Mouse (Mus musculus): ENCODE measurements around the gene Syngr1.

The Syngr1 gene

DNA sequence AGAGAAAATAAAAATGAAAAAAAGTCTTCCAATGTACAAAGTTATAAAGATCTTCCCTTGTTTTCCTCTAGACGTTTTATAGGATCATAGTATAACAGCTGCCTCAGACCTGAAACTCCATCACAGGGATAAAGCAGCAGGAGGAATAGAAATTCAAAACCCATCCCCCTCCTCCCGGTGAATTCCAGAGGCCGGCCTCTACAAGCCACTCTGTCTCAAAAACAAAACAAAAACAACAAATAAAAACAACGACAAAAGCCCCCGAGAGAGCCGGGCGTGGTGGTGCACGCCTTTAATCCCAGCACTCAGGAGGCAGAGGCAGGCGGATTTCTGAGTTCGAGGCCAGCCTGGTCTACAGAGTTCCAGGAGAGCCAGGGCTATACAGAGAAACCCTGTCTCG lies 979 bp upstream of the Syngr1 start:
- DNase-seq (ENCODE audit: low read depth, low spot score): no peak

DNA sequence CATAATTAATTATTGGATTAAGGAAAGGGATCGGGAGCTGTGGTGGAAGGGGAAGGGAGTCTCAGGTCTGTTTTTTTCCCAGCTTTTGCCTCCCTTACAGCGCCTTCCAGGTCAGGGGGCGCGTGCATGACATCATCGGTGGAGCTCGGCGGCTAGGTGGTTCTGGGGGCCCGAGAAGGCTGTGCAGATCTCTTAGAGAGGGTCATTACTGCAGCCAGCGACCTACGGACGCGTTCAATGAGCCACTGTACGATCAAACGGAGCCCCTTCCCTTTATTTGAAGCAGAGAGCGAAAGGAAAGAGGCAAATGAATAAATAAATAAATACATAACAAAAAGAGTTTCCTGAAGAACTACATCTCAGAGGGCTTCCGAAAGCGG lies 403 bp upstream of the Syngr1 start:
- no peak for DNase-seq (ENCODE audit: low read depth, low spot score)

DNA sequence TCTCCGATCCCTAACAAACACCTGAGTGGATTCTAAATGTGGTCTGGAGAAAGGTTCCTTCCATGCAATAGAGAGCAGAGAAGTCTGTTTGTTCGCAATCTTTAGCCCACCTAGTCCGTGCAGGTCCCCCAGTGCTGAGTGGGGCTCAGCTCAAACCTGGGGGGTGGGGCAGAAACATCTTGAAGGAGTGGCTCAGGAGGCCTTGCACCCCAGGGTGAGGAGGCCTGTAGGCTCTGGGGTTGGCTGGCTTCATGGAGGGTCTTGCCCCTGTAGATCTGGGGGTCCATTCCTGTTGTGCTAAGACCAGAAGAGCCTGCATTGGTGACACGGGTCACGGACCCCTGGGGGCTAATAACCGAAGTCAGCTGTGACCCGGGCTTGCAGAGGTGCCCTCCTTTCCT lies 907 bp downstream of the Syngr1 start:
- DNase-seq (ENCODE audit: low read depth, low spot score): no peak

DNA sequence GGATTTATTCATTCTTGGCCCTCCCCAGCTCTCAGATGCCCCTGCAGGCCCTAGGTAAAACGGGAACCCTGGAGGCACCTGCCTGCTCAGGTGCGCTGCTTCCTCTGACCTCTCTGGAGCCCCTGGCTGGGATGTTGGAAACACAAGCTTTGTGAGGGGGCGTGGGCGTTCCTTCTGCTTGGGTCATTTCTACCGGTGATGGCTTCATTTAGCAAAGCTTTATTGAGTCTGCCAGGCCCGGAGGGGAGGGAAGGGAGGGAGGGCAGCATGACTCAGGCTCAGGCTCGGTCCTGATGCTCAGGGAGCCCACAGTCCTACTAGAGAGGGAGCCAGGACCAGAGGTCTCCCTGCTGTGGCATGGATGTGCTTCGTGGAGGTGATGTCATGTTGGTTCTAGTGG lies 1.5 kb downstream of the Syngr1 start:
- no peak for DNase-seq (ENCODE audit: low read depth, low spot score)

DNA sequence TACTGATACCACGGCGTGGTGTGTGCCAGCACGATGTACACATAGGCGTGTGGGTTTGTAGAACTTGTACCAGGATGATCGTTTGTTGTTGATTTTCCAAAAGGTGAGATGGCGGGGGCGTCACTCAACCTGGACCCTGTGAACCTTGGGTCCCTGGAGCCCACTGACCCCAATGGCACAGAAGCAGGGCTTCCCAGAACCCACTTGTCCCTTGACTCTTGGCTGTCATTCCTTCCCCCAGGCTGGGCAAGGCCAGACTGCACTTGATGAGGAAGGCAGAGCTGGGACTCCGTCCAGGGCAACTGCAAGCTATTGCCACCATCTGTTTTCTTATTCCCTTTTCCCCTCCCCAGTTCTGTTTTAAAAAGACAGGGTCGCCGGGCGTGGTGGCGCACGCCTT lies 3.1 kb downstream of the Syngr1 start:
- no peak for DNase-seq (ENCODE audit: low read depth, low spot score)

DNA sequence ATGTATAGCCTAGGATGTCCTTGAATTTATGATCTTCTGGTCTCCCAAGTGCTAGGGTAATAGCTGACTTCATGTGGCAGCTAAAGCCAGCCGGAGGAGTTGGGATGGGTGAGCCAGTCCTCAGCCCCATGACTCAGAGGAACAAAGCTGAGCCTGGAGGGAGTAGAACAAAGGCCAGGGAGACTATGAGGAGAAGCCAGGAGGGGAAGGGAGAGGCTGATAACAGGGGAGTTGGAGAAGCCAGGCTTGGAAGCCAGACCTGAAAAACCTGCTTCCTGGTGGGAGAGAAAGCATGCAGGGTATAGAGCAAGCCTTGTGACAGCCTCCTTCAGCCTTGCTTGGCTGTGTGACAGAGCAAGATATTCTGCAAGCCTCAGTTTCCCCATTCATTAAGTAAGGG lies 4.5 kb downstream of the Syngr1 start:
- no peak for DNase-seq (ENCODE audit: low read depth, low spot score)

DNA sequence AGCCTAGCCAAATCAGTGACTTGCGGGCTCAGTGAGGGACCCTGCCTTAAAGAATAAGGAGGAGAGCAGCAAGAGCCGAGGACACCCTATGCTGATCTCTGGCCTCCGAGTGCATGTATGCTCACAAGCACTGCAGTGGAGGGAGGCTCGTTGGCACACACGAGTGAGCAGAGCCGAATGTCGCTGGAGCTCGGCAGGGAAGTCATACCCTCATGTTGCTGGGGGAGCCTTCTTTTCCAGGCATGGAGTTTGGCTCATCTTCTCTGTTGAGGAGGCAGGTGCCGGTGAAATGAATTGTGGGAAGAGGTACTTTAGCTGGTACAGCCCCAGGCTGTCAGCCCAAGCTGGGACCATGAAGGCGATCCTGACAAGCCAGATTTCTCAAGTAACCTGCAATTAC lies 5.3 kb downstream of the Syngr1 start:
- no peak for DNase-seq (ENCODE audit: low read depth, low spot score)

DNA sequence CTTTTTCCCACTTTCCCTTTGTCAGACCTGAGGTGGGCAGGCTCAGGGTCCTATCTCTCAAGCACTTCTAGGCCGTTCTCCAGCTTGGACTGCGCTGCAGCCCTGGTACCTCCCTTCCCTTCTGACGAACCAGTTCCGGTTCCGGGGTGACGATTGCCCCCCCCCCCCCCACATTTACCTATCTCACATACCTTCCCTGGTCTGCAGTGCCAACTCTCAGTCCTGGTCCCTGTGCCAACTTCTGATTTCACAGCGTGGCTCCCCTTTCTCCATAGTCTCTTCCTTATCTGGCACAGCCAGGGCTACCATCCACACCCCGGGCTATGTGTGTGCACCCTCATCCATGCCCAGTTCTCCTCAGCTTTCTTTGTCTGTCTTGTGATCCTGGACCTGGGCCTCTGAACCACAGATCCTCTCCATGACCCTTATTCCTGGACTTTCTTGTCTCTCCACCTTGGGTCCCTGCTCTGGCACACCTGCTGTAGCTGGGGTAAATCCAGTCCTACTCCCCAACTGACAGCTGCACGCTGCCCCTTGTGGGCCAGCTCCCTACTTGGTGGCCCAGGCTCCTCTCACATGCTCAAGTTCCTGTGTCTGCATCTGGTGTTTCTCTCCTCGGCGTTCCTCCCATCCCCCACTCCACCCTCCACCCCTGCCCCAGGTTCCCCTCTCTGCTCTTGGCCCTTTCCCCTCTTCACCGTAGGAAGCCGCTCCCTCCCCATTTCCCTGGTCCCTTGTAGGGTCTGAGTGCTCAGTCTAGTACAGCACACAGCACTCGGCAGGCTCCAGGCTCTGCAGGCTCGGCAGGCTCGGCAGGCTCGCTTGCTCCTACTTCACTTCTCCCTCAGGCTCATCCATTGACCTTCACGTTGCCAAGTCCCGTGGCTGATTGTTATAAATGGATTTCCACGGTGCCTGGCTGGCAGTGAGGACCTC lies 6.1 kb downstream of the Syngr1 start:
- no peak for DNase-seq (ENCODE audit: low read depth, low spot score)

DNA sequence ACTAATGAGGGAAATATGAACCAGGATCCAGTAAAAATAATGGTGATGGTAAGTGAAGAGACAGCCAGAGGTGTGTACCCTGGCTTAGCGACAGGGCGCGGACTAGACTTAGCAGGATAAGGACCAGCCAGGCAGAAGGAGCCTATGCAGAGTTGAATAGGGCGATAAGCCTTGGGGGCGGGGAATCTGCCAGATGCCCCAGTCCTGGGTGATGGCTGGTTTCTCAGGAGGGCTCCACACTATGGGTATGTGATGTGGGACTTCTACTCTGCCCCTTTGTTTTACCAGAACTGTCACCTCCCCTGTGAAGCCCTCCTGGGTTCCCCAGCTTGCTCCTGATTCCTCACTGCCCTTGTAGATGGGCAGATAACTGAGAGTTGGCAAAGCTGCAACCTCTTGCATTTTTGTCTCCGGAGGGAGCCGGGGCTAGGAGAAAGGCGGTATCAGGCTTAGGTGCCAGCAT lies 6.9 kb downstream of the Syngr1 start:
- no peak for DNase-seq (ENCODE audit: low read depth, low spot score)

DNA sequence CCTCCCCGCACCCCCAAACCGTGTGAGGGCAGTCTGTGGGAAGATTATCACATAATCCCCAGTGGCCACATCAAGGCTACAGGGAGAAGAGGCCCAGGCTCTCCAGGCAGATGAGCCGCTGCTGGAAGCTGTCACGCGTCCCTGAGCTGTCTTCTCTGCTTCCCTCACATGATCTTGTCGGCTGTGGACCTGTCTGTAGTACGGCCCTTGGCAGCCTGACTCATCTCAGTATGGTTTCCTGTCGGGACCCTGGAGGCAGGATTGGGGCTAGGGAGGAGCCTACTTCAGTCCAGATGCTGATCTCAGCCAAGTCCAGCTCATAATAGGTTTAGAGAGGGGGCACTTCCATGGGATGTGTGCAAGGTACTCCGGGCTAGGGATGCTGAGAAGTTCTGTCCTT lies 7.7 kb downstream of the Syngr1 start:
- DNase-seq (ENCODE audit: low read depth, low spot score): no peak

DNA sequence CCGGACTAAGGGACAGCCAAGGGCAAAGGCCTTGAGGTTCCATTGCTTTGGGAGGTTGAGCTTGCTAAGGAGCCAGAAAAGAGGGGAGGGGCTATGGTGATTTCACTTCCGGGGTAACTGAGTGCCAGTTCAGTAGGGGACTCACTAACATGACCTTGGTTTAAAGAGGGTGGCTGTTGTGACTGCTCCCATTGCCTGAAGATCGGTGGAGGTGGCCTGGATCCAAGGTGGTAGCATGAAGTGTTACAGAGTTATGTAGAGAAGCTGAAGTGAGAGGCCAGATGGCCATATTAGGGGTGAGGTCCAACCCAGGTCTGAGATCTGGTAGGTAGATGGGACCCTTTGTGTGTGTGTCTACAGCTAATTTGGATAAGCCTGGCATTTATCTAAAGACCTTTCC lies 8.3 kb downstream of the Syngr1 start:
- no peak for DNase-seq (ENCODE audit: low read depth, low spot score)

DNA sequence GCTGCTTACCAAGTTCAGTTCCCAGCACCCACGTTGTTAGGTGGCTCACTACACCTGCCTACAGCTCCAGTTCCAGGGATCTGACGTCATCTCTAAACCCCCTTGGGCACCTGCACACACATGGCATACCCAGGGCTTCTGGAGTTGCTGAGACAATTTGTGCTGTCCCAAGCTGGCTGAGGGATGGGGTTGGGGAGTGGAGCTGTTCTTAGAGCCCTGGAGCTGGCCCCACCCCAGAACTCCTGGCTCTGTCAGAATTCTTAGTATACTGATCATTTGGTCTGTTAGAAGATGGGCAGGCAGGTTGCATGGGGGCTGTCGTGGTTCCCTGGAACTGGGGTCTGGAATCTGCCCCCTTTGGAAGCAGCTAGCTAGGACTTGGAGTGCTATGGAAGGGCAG lies 9.1 kb downstream of the Syngr1 start:
- no peak for DNase-seq (ENCODE audit: low read depth, low spot score)

DNA sequence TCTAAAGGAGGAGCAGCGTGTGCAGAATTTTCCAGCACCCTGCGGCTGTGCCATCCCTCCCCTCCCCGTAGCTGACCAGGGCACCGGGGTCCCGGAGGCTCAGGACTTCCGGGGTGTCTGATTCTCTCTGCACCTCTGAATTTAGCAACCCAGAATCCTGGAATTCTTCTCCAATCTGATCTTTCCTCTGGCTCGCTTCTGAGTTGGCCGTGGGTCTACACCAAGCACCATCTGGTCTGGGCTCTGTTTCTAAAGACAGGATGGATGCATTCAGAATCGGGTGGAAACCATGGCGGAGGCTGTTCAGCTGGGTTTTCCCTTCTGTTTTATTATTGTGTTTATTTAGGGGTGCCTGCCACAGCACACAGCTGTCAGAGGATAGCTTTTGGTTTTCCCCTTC lies 9.7 kb downstream of the Syngr1 start:
- no peak for DNase-seq (ENCODE audit: low read depth, low spot score)

DNA sequence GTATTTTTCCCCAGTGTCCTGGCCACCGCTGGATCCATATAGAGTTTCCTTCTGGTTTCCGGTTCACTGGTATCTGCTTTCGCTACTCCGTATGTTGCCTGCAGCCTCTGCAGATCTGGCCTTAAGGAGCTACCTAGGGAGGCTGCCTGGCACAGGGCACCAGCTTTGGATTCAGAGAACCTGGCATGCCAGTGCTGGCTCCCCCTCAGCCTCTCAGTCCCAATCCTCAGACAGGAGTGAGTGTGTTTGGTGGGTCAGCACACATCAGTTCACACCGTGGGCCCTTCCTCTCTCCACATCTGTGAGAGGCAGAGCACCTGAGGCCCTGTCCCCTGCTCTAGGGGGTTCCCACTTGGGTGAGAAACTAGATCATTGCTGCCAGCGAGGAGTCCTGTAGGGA lies 10.4 kb downstream of the Syngr1 start:
- no peak for DNase-seq (ENCODE audit: low read depth, low spot score)

DNA sequence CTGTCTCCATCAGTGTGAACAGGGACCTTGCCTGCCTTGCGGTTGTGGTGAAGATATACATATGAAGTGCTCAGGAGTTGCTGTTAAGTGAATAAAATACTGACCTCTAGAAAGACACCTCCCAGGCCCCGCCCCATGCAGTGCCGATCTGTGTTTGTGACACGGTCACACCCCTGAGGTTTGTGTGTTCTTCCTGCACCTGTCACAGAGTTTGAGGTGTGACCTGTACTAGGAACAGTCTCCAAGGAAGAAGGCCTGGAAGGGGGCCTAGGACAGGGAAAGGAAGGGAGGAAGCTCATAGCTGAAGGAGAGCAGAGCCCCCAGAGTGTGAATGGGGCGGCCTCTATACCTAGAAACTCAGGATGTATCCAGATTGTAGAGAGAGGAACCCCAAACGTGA lies 11.4 kb downstream of the Syngr1 start:
- no peak for DNase-seq (ENCODE audit: low read depth, low spot score)

DNA sequence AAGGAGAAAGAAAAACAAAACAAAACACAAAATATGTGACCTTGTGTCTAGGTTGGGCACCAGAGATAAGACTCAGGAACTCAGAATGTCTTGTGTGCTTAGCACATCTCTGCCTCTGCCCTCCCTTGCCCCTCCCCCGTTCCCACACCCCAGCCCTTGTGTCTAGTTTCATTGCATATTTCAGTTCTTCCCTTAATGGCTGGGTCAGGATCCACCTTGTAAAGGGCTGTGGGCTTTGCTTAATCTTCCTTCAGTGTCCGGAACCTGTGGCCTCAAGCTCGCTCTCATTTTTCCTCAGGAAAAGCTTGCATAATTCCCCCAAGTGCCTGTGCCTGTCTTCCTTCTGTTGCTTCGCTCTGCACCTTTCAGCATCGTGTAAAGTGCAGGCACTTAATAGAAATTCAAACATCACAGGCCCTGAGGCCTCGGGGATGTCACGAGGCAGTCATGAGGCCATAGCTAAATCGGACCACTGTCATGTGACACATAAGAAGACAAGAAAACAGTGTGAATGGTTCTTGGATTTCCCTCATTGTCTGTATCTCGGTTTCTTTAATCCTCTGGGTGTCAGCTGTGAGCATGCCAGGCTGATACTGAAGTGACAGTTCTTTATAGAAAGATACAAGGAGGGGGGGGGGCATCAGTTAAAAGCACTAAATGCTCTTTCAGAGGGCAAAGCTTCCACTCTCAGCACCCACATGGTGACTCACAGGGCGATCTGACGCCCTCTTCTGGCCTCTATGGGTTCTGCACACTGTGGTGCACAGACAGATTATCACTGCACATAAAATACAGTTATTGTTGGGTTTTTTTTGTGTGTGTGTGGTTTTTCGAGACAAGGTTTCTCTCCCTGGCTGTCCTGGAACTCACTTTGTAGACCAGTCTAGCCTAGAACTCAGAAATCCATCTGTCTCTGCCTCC lies 14.6 kb downstream of the Syngr1 start:
- DNase-seq (ENCODE audit: low read depth, low spot score): no peak

DNA sequence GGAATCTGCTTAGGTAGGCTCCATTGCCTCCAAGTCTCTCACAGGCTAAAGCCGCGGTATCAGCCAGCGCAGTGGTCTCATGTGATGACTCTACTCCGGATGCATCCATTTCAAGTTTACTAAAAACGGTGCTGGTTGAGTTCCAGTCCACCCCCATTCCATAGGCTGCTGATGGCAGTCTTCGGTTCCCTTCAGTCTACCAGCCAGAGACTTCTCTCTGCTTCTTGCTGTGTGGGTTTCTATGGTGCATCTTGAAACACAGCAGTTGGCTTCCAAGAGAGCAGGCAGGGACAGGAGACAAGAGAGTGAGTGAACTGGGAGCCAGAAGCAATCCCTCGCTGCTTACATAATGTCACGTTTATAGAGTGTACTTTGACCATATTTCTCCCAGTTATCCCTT lies 16.0 kb downstream of the Syngr1 start:
- DNase-seq (ENCODE audit: low read depth, low spot score): no peak

DNA sequence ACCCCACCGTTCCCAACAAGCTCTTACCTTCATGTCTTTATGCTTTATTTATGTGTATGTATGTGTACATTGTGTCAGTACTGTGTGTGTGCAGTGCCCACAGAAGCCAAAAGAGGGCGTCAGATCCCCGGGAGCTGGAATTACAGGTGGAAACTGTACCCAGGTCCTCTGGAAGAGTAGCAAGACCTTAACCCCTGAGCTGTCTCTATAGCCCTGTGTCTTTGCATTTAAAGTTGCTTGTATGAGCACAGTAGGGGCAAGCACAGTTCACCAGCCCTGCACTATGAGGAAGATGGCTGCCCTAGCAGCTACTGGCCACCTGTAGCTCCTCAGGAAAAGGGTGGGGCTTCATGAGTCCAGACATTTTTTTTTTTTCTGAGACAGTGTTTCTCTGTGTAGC lies 16.4 kb downstream of the Syngr1 start:
- no peak for DNase-seq (ENCODE audit: low read depth, low spot score)

DNA sequence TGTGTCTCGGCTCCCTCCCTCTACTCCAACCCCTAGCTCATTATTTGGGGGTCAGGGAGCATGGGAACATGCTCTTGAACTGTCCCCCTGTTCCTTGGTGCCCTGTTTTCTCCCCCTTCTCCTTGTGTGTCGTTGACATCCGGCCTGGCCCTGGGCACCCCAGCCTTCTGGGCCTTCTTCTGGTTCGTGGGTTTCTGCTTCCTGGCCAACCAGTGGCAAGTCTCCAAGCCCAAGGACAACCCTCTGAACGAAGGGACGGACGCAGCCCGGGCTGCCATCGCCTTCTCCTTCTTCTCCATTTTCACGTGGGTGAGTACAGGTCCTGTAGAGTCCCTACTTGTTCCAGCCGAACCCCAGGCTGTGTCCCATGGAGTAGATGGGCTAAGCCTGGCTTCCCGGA lies 20.3 kb downstream of the Syngr1 start:
- DNase-seq (ENCODE audit: low read depth, low spot score): no peak

DNA sequence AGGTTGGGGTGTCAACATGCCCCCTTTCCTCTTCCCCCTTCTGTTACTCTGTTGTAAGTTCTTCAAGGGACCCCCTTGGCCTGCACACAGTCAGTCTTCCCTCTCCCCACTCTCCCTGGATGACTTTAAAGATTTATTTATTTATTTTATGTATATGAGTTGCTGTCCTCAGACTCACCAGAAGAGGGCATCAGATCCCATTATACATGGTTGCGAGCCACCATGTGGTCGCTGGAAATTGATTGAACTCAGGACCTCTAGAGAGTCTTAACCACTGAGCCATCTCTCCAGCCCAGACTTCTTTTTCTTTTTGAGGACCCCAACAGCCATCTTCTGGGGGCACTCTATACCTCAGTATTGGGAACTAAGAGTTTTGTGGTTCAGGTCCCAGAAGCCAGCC lies 21.4 kb downstream of the Syngr1 start:
- no peak for DNase-seq (ENCODE audit: low read depth, low spot score)

DNA sequence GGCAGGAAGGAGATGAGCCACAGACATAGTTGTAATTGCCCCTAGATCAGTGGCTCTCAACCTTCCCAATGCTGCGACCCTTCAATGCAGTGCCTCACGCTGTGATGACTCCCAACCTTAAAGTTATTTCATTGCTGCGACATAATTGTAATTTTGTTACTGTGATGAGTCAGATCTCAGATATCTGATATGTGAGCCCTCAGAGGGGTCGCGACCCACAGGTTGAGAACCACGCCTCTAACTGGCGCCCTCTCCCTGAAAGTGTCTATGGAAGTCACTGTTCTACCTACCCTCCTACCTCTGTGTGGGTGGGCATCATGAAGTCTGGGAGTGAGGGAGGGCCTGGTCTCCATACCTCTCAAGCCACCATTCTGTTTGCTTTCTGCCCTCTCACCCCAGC lies 23.3 kb downstream of the Syngr1 start:
- no peak for DNase-seq (ENCODE audit: low read depth, low spot score)

DNA sequence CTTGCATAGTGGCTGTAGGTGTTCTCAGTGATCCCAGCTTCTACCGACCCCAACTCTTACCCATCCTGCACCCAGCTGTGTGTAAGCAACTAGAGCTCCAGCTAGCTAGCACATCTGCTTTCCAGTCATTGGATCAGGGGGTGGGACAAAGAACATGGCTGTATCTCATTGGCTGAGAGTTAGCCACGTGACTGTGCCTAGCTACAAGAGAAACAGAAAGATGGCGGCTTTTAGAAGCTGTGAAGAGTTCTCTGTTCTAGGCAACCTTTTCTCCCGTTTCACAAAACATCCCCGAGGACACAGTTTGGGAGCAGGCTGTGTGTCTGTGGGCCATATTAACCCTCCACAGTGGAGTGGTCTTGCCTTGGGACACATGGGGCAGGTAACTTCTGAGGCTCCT lies 24.1 kb downstream of the Syngr1 start:
- peak; percentile 68 for DNase-seq (ENCODE audit: low read depth, low spot score)
